Mouse (Mus musculus) forebrain, embryonic 12.5 days (tissue): ENCODE measurements around the gene Tlr11. TPM values are rescaled to one million over a fixed set of nuclear protein-coding genes. Genes with fewer than 3 reads are reported as not detected.

ENCODE experiments used
- ATAC-seq: fragments of 200-750 bp; cut with Nextera tagmentation; 2 replicates; pipeline ENCODE4 v1.8.0; 2017; ENCODE audit warnings: moderate TSS enrichment; ENCODE audit not compliant: low FRiP score
- H3K27ac ChIP-seq: fragments of 300-500 bp; sonication (generic); 2 replicates; pipeline ENCODE4 v1.5.1; 2016; ENCODE audit warnings: mild to moderate bottlenecking
- H3K27me3 ChIP-seq: fragments of 300-500 bp; sonication (generic); 2 replicates; pipeline ENCODE4 v1.6.1; 2016; ENCODE audit warnings: mild to moderate bottlenecking
- H3K36me3 ChIP-seq: fragments of 300-500 bp; sonication (generic); replicated peaks from 2 replicates; pipeline ENCODE4 v1.6.1; 2016; ENCODE audit warnings: mild to moderate bottlenecking
- H3K4me1 ChIP-seq: fragments of 300-500 bp; sonication (generic); 2 replicates; pipeline ENCODE4 v1.6.1; 2016
- H3K4me2 ChIP-seq: fragments of 300-500 bp; sonication (generic); 2 replicates; pipeline ENCODE4 v1.6.1; 2016; ENCODE audit warnings: mild to moderate bottlenecking, moderate library complexity
- H3K4me3 ChIP-seq: fragments of 300-500 bp; sonication (generic); replicated peaks from 2 replicates; pipeline ENCODE4 v1.5.1; 2016; ENCODE audit warnings: mild to moderate bottlenecking
- H3K9ac ChIP-seq: fragments of 300-500 bp; sonication (generic); 2 replicates; pipeline ENCODE4 v1.6.1; 2016; ENCODE audit warnings: mild to moderate bottlenecking
- H3K9me3 ChIP-seq: fragments of 300-500 bp; sonication (generic); 2 replicates; pipeline ENCODE4 v1.6.1; 2016
- WGBS: fragments of 180-500 bp; shearing (Covaris S2); methylation state at CpG from one replicate; pipeline ENCODE4 v1.1.7; 2016; 5-methylcytosine and 5-hydroxymethylcytosine counted together
- polyA plus RNA-seq: library from polyadenylated mRNA; unstranded; fragments of >200 nt; fragmentation: Nextera tagmentation; extraction: Ambion mirVana; gene quantifications from 2 replicates; pipeline ENCODE4 v1.2.1, GENCODE M21; 2016

Tlr11 gene
- polyA plus RNA-seq = not detected in 2 replicates

DNA sequence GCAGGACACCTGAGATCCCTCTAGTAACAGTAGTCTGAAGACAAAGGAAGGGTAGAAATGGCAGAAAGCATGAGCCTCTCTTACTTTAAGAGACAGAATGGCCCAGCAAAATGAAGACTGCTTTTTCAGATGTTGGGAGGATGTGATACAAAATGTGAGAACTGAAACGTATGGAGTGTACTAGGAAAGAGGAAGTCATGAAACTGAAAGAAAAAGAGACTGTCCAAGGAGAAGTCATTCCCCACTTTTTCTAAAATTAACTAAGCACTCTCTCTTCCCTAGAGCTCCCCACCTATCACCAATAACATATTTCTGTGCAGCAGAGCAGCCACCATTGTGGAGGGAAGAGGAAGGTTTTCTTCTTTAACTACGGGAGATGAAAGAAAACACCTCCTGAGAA is at the start of gene Tlr11:
Gene Tlr11 (plus strand): TSS at position 322 of the 400 bp plus-strand sequence.
- Histone ChIP-seq H3K4me1 (no peaks in the 10 kb centered on the region), H3K27me3 (no peaks in the 10 kb centered on the region), H3K9me3 (no peaks in the 10 kb centered on the region), H3K27ac (no peak within 1 kb of the TSS), H3K9ac (no peak within 1 kb of the TSS), H3K4me3 (no peak within 1 kb of the TSS), H3K36me3 (no peaks in the 10 kb centered on the region), H3K4me2 (no peak within 1 kb of the TSS)
- ATAC-seq = no peak
- WGBS = 89% methylated on average over 2 of the region's 2 CpGs

- no peak within 1 kb of the TSS for H3K4me2 ChIP-seq
- WGBS = 76% methylated on average over 1 of the region's 1 CpGs
- H3K27ac ChIP-seq = no peak within 1 kb of the TSS
- no peaks in the 10 kb centered on the region for H3K9me3 ChIP-seq
- no peaks in the 10 kb centered on the region for H3K4me1 ChIP-seq
- H3K4me3 ChIP-seq = no peak within 1 kb of the TSS
- H3K9ac ChIP-seq = no peak within 1 kb of the TSS
- H3K36me3 ChIP-seq = no peaks in the 10 kb centered on the region
- ATAC-seq = no peak
- no peaks in the 10 kb centered on the region for H3K27me3 ChIP-seq
These were observed 31.1 kb upstream of the Tlr11 start, which contains the start of gene Olfr734 for GRCm38 (mm10) chr14:50326661-50327060. Gene Olfr734, minus strand, starts transcription at chr14:50326761.

GRCm38 (mm10) chr14:50348796-50349195 is 8.9 kb upstream of the Tlr11 start, which contains the start of gene Olfr735:
Gene Olfr735, minus strand, starts transcription at chr14:50348872.
- no peak within 1 kb of the TSS for H3K27ac ChIP-seq
- no peak within 1 kb of the TSS for H3K9ac ChIP-seq
- no peak within 1 kb of the TSS for H3K4me3 ChIP-seq
- WGBS = 93% methylated on average over 2 of the region's 2 CpGs
- ATAC-seq = no peak
- H3K4me2 ChIP-seq = no peak within 1 kb of the TSS
- H3K36me3 ChIP-seq = no peaks in the 10 kb centered on the region
- H3K9me3 ChIP-seq = no peaks in the 10 kb centered on the region
- H3K27me3 ChIP-seq = no peaks in the 10 kb centered on the region
- no peaks in the 10 kb centered on the region for H3K4me1 ChIP-seq

DNA sequence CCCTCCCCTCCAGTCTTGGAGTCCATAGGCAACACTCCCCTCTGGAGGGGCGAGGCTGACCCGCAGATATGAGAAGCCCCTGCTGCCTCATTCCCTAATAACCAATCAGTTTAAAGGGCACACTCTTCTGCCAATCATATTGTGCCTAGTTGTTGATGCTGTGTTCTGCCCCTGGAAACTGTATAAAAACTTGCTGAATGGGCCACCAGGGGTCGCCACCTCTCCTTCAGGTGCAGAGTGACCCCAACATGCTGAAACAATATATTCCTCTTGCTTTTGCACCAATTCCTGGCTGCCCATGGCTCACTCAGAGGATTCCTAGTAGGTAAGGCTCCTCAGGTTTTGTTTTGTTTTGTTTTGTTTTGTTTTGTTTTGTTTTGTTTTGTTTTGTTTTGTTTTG is 5.3 kb upstream of the Tlr11 start:
- no peak for ATAC-seq
- no peaks in the 10 kb centered on the region for H3K27me3 ChIP-seq
- H3K4me2 ChIP-seq = no peak overlapping the region
- WGBS = 48% methylated on average over 3 of the region's 3 CpGs
- H3K9me3 ChIP-seq = no peaks in the 10 kb centered on the region
- H3K4me1 ChIP-seq = no peaks in the 10 kb centered on the region
- no peak overlapping the region for H3K27ac ChIP-seq
- H3K9ac ChIP-seq = no peak overlapping the region
- no peaks in the 10 kb centered on the region for H3K36me3 ChIP-seq
- no peak overlapping the region for H3K4me3 ChIP-seq

- no peak overlapping the region for H3K4me2 ChIP-seq
- WGBS = 88% methylated on average over 2 of the region's 2 CpGs
These were observed 989 bp upstream of the Tlr11 start for GRCm38 (mm10) chr14:50356725-50357124.

GRCm38 (mm10) chr14:50360480-50360879 is 2.8 kb downstream of the Tlr11 start:
- H3K4me3 ChIP-seq = no peak overlapping the region
- no peaks in the 10 kb centered on the region for H3K27me3 ChIP-seq
- H3K36me3 ChIP-seq = no peaks in the 10 kb centered on the region
- WGBS = 92% methylated on average over 3 of the region's 3 CpGs
- H3K27ac ChIP-seq = no peak overlapping the region
- no peaks in the 10 kb centered on the region for H3K4me1 ChIP-seq
- no peak for ATAC-seq
- H3K4me2 ChIP-seq = no peak overlapping the region
- H3K9me3 ChIP-seq = no peaks in the 10 kb centered on the region
- H3K9ac ChIP-seq = no peak overlapping the region

More at GRCm38 (mm10) chr14:50356725-50357124, 989 bp upstream of the Tlr11 start:
- no peak overlapping the region for H3K9ac ChIP-seq
- no peaks in the 10 kb centered on the region for H3K27me3 ChIP-seq
- H3K4me3 ChIP-seq = no peak overlapping the region
- H3K9me3 ChIP-seq = no peaks in the 10 kb centered on the region
- H3K4me1 ChIP-seq = no peaks in the 10 kb centered on the region
- H3K27ac ChIP-seq = no peak overlapping the region
- no peak for ATAC-seq
- H3K36me3 ChIP-seq = no peaks in the 10 kb centered on the region

- no peaks in the 10 kb centered on the region for H3K4me1 ChIP-seq
- ATAC-seq = no peak
- H3K9me3 ChIP-seq = no peaks in the 10 kb centered on the region
- 90% methylated on average over 2 of the region's 2 CpGs for WGBS
- H3K4me3 ChIP-seq = no peak overlapping the region
- H3K27me3 ChIP-seq = no peaks in the 10 kb centered on the region
- no peak overlapping the region for H3K9ac ChIP-seq
- no peak overlapping the region for H3K27ac ChIP-seq
- no peaks in the 10 kb centered on the region for H3K36me3 ChIP-seq
- H3K4me2 ChIP-seq = no peak overlapping the region
These were observed 5.8 kb downstream of the Tlr11 start for GRCm38 (mm10) chr14:50363561-50363960.

- no peak within 1 kb of the TSS for H3K27ac ChIP-seq
- no peak within 1 kb of the TSS for H3K4me2 ChIP-seq
- no peaks in the 10 kb centered on the region; the same call in 1 of the 2 replicates for H3K4me1 ChIP-seq
- WGBS = 89% methylated on average over 2 of the region's 2 CpGs
- H3K9me3 ChIP-seq = 0 out of 2 replicates have a peak, but pooled peaks cover 3% of the 10 kb centered on the region
- no peak for ATAC-seq
- no peaks in the 10 kb centered on the region for H3K27me3 ChIP-seq
- H3K4me3 ChIP-seq = no peak within 1 kb of the TSS
- H3K9ac ChIP-seq = no peak within 1 kb of the TSS
- no peaks in the 10 kb centered on the region for H3K36me3 ChIP-seq
These were observed 23.1 kb downstream of the Tlr11 start, which contains the start of gene Olfr736 for GRCm38 (mm10) chr14:50380863-50381262. Gene Olfr736, plus strand, starts transcription at chr14:50381163.

GRCm38 (mm10) chr14:50407268-50407667 is 49.6 kb downstream of the Tlr11 start, which contains the start of gene Olfr738:
Gene Olfr738, plus strand, starts transcription at chr14:50407568.
- ATAC-seq = no peak
- H3K4me2 ChIP-seq = no peak within 1 kb of the TSS
- no peaks in the 10 kb centered on the region for H3K27me3 ChIP-seq
- no peak within 1 kb of the TSS for H3K9ac ChIP-seq
- WGBS = 86% methylated on average over 1 of the region's 1 CpGs
- no peak within 1 kb of the TSS for H3K27ac ChIP-seq
- no peak within 1 kb of the TSS for H3K4me3 ChIP-seq
- no peaks in the 10 kb centered on the region for H3K9me3 ChIP-seq
- no peaks in the 10 kb centered on the region for H3K36me3 ChIP-seq
- H3K4me1 ChIP-seq = no peaks in the 10 kb centered on the region

Other genes starting within 250 kb of the Tlr11 start
- not detected in 2 replicates for gene Olfr727, start 234.7 kb upstream of the Tlr11 start, polyA plus RNA-seq
- not detected in 2 replicates for gene Olfr728, start 215.2 kb upstream of the Tlr11 start, polyA plus RNA-seq
- gene Olfr729, start 205.0 kb upstream of the Tlr11 start, polyA plus RNA-seq = not detected in 2 replicates
- not detected in 2 replicates for gene Olfr730, start 169.7 kb upstream of the Tlr11 start, polyA plus RNA-seq
- not detected in 2 replicates for gene Olfr731, start 116.0 kb upstream of the Tlr11 start, polyA plus RNA-seq
- not detected in 2 replicates for gene Olfr732, start 73.7 kb upstream of the Tlr11 start, polyA plus RNA-seq
- not detected in 2 replicates for gene Olfr733, start 56.4 kb upstream of the Tlr11 start, polyA plus RNA-seq
- not detected in 2 replicates for gene Olfr734, start 31.2 kb upstream of the Tlr11 start, polyA plus RNA-seq
- not detected in 2 replicates for gene Olfr735, start 9.0 kb upstream of the Tlr11 start, polyA plus RNA-seq
- not detected in 2 replicates for gene Olfr736, start 23.2 kb downstream of the Tlr11 start, polyA plus RNA-seq
- gene Olfr738, start 49.7 kb downstream of the Tlr11 start, polyA plus RNA-seq = not detected in 2 replicates
- gene Olfr739, start 60.7 kb downstream of the Tlr11 start, polyA plus RNA-seq = not detected in 2 replicates
- gene Olfr740, start 87.6 kb downstream of the Tlr11 start, polyA plus RNA-seq = not detected in 2 replicates
- not detected in 2 replicates for gene Olfr741, start 114.8 kb downstream of the Tlr11 start, polyA plus RNA-seq
- gene Olfr742, start 145.7 kb downstream of the Tlr11 start, polyA plus RNA-seq = not detected in 2 replicates
- not detected in 2 replicates for gene Olfr743, start 163.9 kb downstream of the Tlr11 start, polyA plus RNA-seq